Mouse (Mus musculus) liver, postnatal 0 days (tissue): ENCODE measurements at regions not wholly inside any gene's neighbourhood (a gene's known extent, or its start where the extent isn't known, plus 50 kb on each side); places are given as distances from the start of the nearest gene placed in this dataset.

ENCODE experiments used
- CTCF ChIP-seq: sonication (generic); IDR thresholded peaks from 2 replicates; pipeline ENCODE4 v1.5.1; 2016; ENCODE audit warnings: antibody characterized with exemption, low read depth
- EP300 ChIP-seq: IDR thresholded peaks from 2 replicates; pipeline ENCODE4 v1.6.1; 2016; ENCODE audit warnings: antibody characterized with exemption, low read depth, mild to moderate bottlenecking

DNA sequence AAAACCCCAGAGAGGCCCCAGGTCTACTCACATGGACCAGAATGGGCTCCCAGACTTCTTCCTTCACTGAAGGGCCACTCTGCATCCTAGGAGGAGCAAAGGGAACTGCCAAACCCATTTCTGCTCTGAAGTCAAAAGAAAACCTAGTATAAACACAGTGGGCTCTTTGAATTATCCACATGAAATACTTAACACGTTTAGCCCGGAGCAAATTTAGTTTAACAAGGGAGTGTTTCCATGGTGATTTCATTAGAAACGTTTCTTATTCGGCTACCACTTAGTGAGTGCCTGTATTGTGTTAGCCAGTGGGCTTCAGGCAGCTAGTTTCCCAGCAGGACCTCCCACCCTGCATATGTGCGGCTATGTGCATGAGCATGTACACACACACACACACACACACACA, 69.4 kb downstream of the Thnsl2 start:
- TF ChIP-seq CTCF (no peak), EP300 (no peak)
